Mouse (Mus musculus): ENCODE measurements around the gene Supt20. TPM values are rescaled to one million over a fixed set of nuclear protein-coding genes. Genes with fewer than 3 reads are reported as not detected.

Supt20 gene
- total and polyA plus RNA-seq, 3 experiments, result 31.6 to 66.6 TPM; not detected in 1

GRCm38 (mm10) chr3:54775989-54776631 lies 83.5 kb downstream of the Supt20 start:
- peak; percentile 62; the same call in 1 of the 2 replicates for TF ChIP-seq GATA1 (IDR thresholded peaks at IDR 0.05; ENCODE audit: low read depth, low read length)
- no peak for TF ChIP-seq USF2 (IDR thresholded peaks at IDR 0.05; ENCODE audit: borderline replicate concordance in 1 of 2, insufficient read depth in 1 of 2, low read depth in 1 of 2, low read length in 2 of 2)
- no peak for TF ChIP-seq MXI1 (IDR thresholded peaks at IDR 0.05; ENCODE audit: low read depth, low read length)
- no peak for TF ChIP-seq UBTF (IDR thresholded peaks at IDR 0.05; ENCODE audit: borderline replicate concordance, insufficient read depth, low read depth, low read length)
- no peak for TF ChIP-seq POLR2AphosphoS2 (IDR thresholded peaks at IDR 0.05; ENCODE audit: low read length)
- no peak for TF ChIP-seq MAFK (IDR thresholded peaks at IDR 0.05; ENCODE audit: borderline replicate concordance, low read depth, low read length)
- peak; percentile 51; the same call in 1 of the 2 replicates for TF ChIP-seq TCF12 (IDR thresholded peaks at IDR 0.05; ENCODE audit: low read depth, low read length)
- TF ChIP-seq ELF1 (IDR thresholded peaks at IDR 0.05; ENCODE audit: low read depth, low read length), result peak; percentile 77
- TF ChIP-seq MYB (IDR thresholded peaks at IDR 0.05; ENCODE audit: low read depth, low read length), result 0 out of 2 replicates have a peak, but pooled peaks have one; percentile 26
- TF ChIP-seq EP300 (IDR thresholded peaks at IDR 0.05; ENCODE audit: low read depth in 1 of 2, low read length in 2 of 2), result peak; percentile 55 to 61; a peak in 3 of 4 replicates
- no peak for TF ChIP-seq TAL1 (IDR thresholded peaks at IDR 0.05; ENCODE audit: low read length)
- TF ChIP-seq ETS1 (IDR thresholded peaks at IDR 0.05; ENCODE audit: low read depth, low read length), result 0 out of 2 replicates have a peak, but pooled peaks have one; percentile 18
- TF ChIP-seq ZKSCAN1 (IDR thresholded peaks at IDR 0.05; ENCODE audit: low read depth, low read length), result no peak
- peak; percentile 84 for TF ChIP-seq RCOR1 (IDR thresholded peaks at IDR 0.05; ENCODE audit: low read depth, low read length)
- TF ChIP-seq MEF2A (IDR thresholded peaks at IDR 0.05; ENCODE audit: extremely low read depth, insufficient replicate concordance, low read depth, low read length, poor library complexity, severe bottlenecking), result no peak
- TF ChIP-seq SIN3A (IDR thresholded peaks at IDR 0.05; ENCODE audit: low read length), result 0 out of 2 replicates have a peak, but pooled peaks have one; percentile 13
- TF ChIP-seq KAT2A (conservative IDR thresholded peaks at IDR 0.05; ENCODE audit: low read depth, low read length), result no peak
- no peaks in the 10 kb centered on the region for H3K79me2 ChIP-seq (ENCODE audit: control insufficient read depth, insufficient read depth, low read length, poor library complexity)
- peaks cover 0 to 9% of the 10 kb centered on the region in 2 experiments; a peak in 3 of 4 replicates for H3K4me1 ChIP-seq (ENCODE audit: control insufficient read depth in 1 of 2, insufficient read depth in 2 of 2, low read length in 2 of 2)

More at GRCm38 (mm10) chr3:54775989-54776631, 83.5 kb downstream of the Supt20 start:
- Histone ChIP-seq H3K27me3 (ENCODE audit: control insufficient read depth in 1 of 2, insufficient read depth in 2 of 2, low read length in 2 of 2) (no peaks in the 10 kb centered on the region), H3K4me3 (ENCODE audit: control insufficient read depth in 1 of 2, insufficient read depth in 1 of 2, low read depth in 2 of 2, low read length in 2 of 2) (peak overlapping the region in 1 of 2 experiments; percentile 17; a peak in 1 of 4 replicates), H3K9me3 (replicated peaks; ENCODE audit: insufficient read depth, low read length) (no peaks in the 10 kb centered on the region), H3K9ac (ENCODE audit: control insufficient read depth, low read depth, low read length, poor library complexity, severe bottlenecking) (0 out of 2 replicates have a peak overlapping the region, but pooled peaks have one; percentile 5), H3K36me3 (ENCODE audit: control insufficient read depth in 1 of 2, insufficient read depth in 2 of 2, low read length in 2 of 2) (peaks cover 0 to 9% of the 10 kb centered on the region in 2 experiments; a peak in 2 of 4 replicates), H3K27ac (ENCODE audit: control insufficient read depth, low read depth, low read length) (no peak overlapping the region; the same call in 1 of the 2 replicates)
- peak; percentile 69 for DNase-seq (ENCODE audit: low read depth, low spot score)

Other genes starting within 250 kb of the Supt20 start
- gene Gm21958, start 21.5 kb downstream of the Supt20 start, total RNA-seq (2012; rRNA removed), result not detected in 2 replicates
- under 1 TPM in 1 of 2 experiments, not detected in 1; 0.45 TPM for gene Gm21958, start 21.5 kb downstream of the Supt20 start, polyA plus RNA-seq (2012; ENCODE audit: insufficient read depth in 1 of 2, insufficient read length in 2 of 2, low read depth in 1 of 2, low replicate concordance in 2 of 2, missing spikeins in 1 of 2)
- gene Exosc8, start 42.6 kb downstream of the Supt20 start, total RNA-seq (2012; rRNA removed), result 227 and 231 TPM in 2 replicates
- gene Exosc8, start 42.6 kb downstream of the Supt20 start, polyA plus RNA-seq (2012; ENCODE audit: insufficient read depth in 1 of 2, insufficient read length in 2 of 2, low read depth in 1 of 2, low replicate concordance in 2 of 2, missing spikeins in 1 of 2), result 100 to 1,000 TPM in 1 of 2 experiments, not detected in 1; 361 TPM
- 42.8 and 44.0 TPM in 2 replicates for gene Alg5, start 42.7 kb downstream of the Supt20 start, total RNA-seq (2012; rRNA removed)
- 10 to 100 TPM in 1 of 2 experiments, not detected in 1; 34.8 TPM for gene Alg5, start 42.7 kb downstream of the Supt20 start, polyA plus RNA-seq (2012; ENCODE audit: insufficient read depth in 1 of 2, insufficient read length in 2 of 2, low read depth in 1 of 2, low replicate concordance in 2 of 2, missing spikeins in 1 of 2)
- gene Smad9, start 62.8 kb downstream of the Supt20 start, total RNA-seq (2012; rRNA removed), result 0.07 TPM in 1 of 2 replicates, not detected in the other
- under 1 TPM in 1 of 2 experiments, not detected in 1; 0.01 TPM for gene Smad9, start 62.8 kb downstream of the Supt20 start, polyA plus RNA-seq (2012; ENCODE audit: insufficient read depth in 1 of 2, insufficient read length in 2 of 2, low read depth in 1 of 2, low replicate concordance in 2 of 2, missing spikeins in 1 of 2)
- gene Rfxap, start 115.0 kb downstream of the Supt20 start, total RNA-seq (2012; rRNA removed), result 43.0 and 51.5 TPM in 2 replicates
- 10 to 100 TPM in 1 of 2 experiments, not detected in 1; 76.0 TPM for gene Rfxap, start 115.0 kb downstream of the Supt20 start, polyA plus RNA-seq (2012; ENCODE audit: insufficient read depth in 1 of 2, insufficient read length in 2 of 2, low read depth in 1 of 2, low replicate concordance in 2 of 2, missing spikeins in 1 of 2)
- gene Sertm1, start 223.1 kb downstream of the Supt20 start, total RNA-seq (2012; rRNA removed), result not detected in 2 replicates
- not detected for gene Sertm1, start 223.1 kb downstream of the Supt20 start, polyA plus RNA-seq (2012; ENCODE audit: insufficient read depth in 1 of 2, insufficient read length in 2 of 2, low read depth in 1 of 2, low replicate concordance in 2 of 2, missing spikeins in 1 of 2)